Mouse (Mus musculus) hindbrain, embryonic 11.5 days (tissue): ENCODE measurements around the gene Akap5. TPM values are rescaled to one million over a fixed set of nuclear protein-coding genes. Genes with fewer than 3 reads are reported as not detected.
A peak's percentile ranks its signal among the peaks of the same experiment; 100 is the strongest.

ENCODE experiments used
- ATAC-seq: fragments of 200-750 bp; cut with Nextera tagmentation; 2 replicates; pipeline ENCODE4 v1.8.0; 2017; ENCODE audit warnings: mild to moderate bottlenecking, moderate TSS enrichment, moderate library complexity; ENCODE audit not compliant: low FRiP score
- DNase-seq: peaks from one replicate; pipeline ENCODE4 v3.0.0-alpha.2; 2015; ENCODE audit warnings: low spot score
- H3K27ac ChIP-seq: fragments of 300-500 bp; sonication (generic); 2 replicates; pipeline ENCODE4 v1.5.1; 2014; ENCODE audit warnings: mild to moderate bottlenecking, low read depth, low read length
- H3K27me3 ChIP-seq: fragments of 300-500 bp; sonication (generic); 2 replicates; pipeline ENCODE4 v1.6.1; 2014; ENCODE audit warnings: mild to moderate bottlenecking, low read length, moderate library complexity, mixed read lengths; ENCODE audit not compliant: control insufficient read depth, insufficient read depth
- H3K36me3 ChIP-seq: fragments of 300-500 bp; sonication (generic); 2 replicates; pipeline ENCODE4 v1.6.1; 2014; ENCODE audit warnings: mild to moderate bottlenecking, low read length, moderate library complexity, mixed read lengths; ENCODE audit not compliant: control insufficient read depth, insufficient read depth
- H3K4me1 ChIP-seq: fragments of 300-500 bp; sonication (generic); replicated peaks from 2 replicates; pipeline ENCODE4 v1.6.1; 2014; ENCODE audit warnings: low read length, mixed read lengths; ENCODE audit not compliant: control insufficient read depth, insufficient read depth
- H3K4me2 ChIP-seq: fragments of 300-500 bp; sonication (generic); replicated peaks from 2 replicates; pipeline ENCODE4 v1.6.1; 2014; ENCODE audit warnings: mild to moderate bottlenecking, low read depth, low read length
- H3K4me3 ChIP-seq: fragments of 300-500 bp; sonication (generic); 2 replicates; pipeline ENCODE4 v1.5.1; 2014; ENCODE audit warnings: low read depth, low read length
- H3K9ac ChIP-seq: fragments of 300-500 bp; sonication (generic); 2 replicates; pipeline ENCODE4 v1.6.1; 2014; ENCODE audit warnings: low read depth, low read length
- H3K9me3 ChIP-seq: fragments of 300-500 bp; sonication (generic); 2 replicates; pipeline ENCODE4 v1.6.1; 2016; ENCODE audit warnings: low read length; ENCODE audit not compliant: control insufficient read depth
- WGBS: fragments of 180-500 bp; shearing (Covaris S2); extraction: QIAGEN DNeasy Blood & Tissue Kit; methylation state at CpG from one replicate; pipeline ENCODE4 v1.1.7; 2014; 5-methylcytosine and 5-hydroxymethylcytosine counted together
- polyA plus RNA-seq: library from polyadenylated mRNA; unstranded; fragments of >200 nt; fragmentation: Nextera tagmentation; extraction: Ambion mirVana; gene quantifications from 2 replicates; pipeline ENCODE4 v1.2.1, GENCODE M21; 2014

Akap5 gene
- polyA plus RNA-seq, 1 experiment from 2014 or later: 5.4 TPM

GRCm38 (mm10) chr12:76288494-76288893, 36.2 kb upstream of the Akap5 start:
- H3K9me3 ChIP-seq: no peaks in the 10 kb centered on the region
- 0 out of 2 replicates have a peak, but pooled peaks cover 2% of the 10 kb centered on the region for H3K4me1 ChIP-seq
- H3K4me2 ChIP-seq: no peak overlapping the region
- no peak overlapping the region for H3K9ac ChIP-seq
- H3K27me3 ChIP-seq: no peaks in the 10 kb centered on the region
- ATAC-seq: peak; percentile 45; the same call in 1 of the 2 replicates
- H3K36me3 ChIP-seq: 0 out of 2 replicates have a peak, but pooled peaks cover 2% of the 10 kb centered on the region
- H3K4me3 ChIP-seq: no peak overlapping the region
- DNase-seq: peak; percentile 21
- H3K27ac ChIP-seq: no peak overlapping the region
- 60% methylated on average over 5 of the region's 5 CpGs for WGBS

GRCm38 (mm10) chr12:76289428-76289827, 35.3 kb upstream of the Akap5 start:
- ATAC-seq (no peak), DNase-seq (no peak)
- H3K27me3 ChIP-seq: no peaks in the 10 kb centered on the region
- H3K4me3 ChIP-seq: no peak overlapping the region
- no peak overlapping the region for H3K9ac ChIP-seq
- no peak overlapping the region for H3K27ac ChIP-seq
- WGBS: 96% methylated on average over 12 of the region's 12 CpGs
- H3K9me3 ChIP-seq: no peaks in the 10 kb centered on the region
- no peak overlapping the region for H3K4me2 ChIP-seq
- H3K36me3 ChIP-seq: 0 out of 2 replicates have a peak, but pooled peaks cover 2% of the 10 kb centered on the region
- H3K4me1 ChIP-seq: 0 out of 2 replicates have a peak, but pooled peaks cover 2% of the 10 kb centered on the region

GRCm38 (mm10) chr12:76290271-76290670, 34.4 kb upstream of the Akap5 start:
- H3K27me3 ChIP-seq: no peaks in the 10 kb centered on the region
- H3K4me2 ChIP-seq: no peak overlapping the region
- H3K9me3 ChIP-seq: no peaks in the 10 kb centered on the region
- H3K4me3 ChIP-seq: no peak overlapping the region
- DNase-seq (peak; percentile 22), ATAC-seq (no peak)
- H3K27ac ChIP-seq: no peak overlapping the region
- WGBS: 91% methylated on average over 2 of the region's 2 CpGs
- H3K4me1 ChIP-seq: 0 out of 2 replicates have a peak, but pooled peaks cover 2% of the 10 kb centered on the region
- H3K9ac ChIP-seq: no peak overlapping the region
- H3K36me3 ChIP-seq: 0 out of 2 replicates have a peak, but pooled peaks cover 2% of the 10 kb centered on the region

DNA sequence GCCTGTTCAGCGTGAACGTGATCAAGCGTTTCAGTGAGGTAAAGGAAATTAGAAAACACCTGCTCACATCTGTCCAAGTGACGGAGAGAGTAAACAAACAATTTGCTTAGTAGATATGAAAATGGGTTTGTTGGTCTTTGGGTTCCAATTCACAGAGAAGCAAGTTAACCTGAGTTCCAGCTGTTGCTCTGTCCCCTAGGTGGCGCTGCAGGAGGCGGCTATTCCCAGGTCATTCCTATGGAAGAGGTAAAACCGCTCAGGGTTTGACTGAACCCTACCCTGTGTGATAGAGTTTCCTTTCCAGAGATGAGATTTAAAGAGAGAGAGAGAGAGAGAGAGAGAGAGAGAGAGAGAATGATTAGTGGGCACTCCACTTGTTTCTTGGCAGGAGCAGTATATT, 31.5 kb upstream of the Akap5 start:
- H3K4me3 ChIP-seq: no peak overlapping the region
- no peak overlapping the region for H3K9ac ChIP-seq
- H3K36me3 ChIP-seq: 0 out of 2 replicates have a peak, but pooled peaks cover 2% of the 10 kb centered on the region
- no peak overlapping the region for H3K27ac ChIP-seq
- no peaks in the 10 kb centered on the region for H3K9me3 ChIP-seq
- no peaks in the 10 kb centered on the region for H3K27me3 ChIP-seq
- ATAC-seq (no peak), DNase-seq (peak; percentile 75)
- H3K4me2 ChIP-seq: no peak overlapping the region
- H3K4me1 ChIP-seq: 0 out of 2 replicates have a peak, but pooled peaks cover 2% of the 10 kb centered on the region
- 65% methylated on average over 7 of the region's 7 CpGs for WGBS

GRCm38 (mm10) chr12:76297830-76298229, 26.9 kb upstream of the Akap5 start:
- no peaks in the 10 kb centered on the region for H3K4me1 ChIP-seq
- DNase-seq (no peak), ATAC-seq (no peak)
- no peaks in the 10 kb centered on the region for H3K36me3 ChIP-seq
- H3K9me3 ChIP-seq: no peaks in the 10 kb centered on the region
- WGBS: 89% methylated on average over 5 of the region's 5 CpGs
- H3K27me3 ChIP-seq: no peaks in the 10 kb centered on the region
- no peak overlapping the region for H3K4me2 ChIP-seq
- no peak overlapping the region for H3K9ac ChIP-seq
- H3K4me3 ChIP-seq: no peak overlapping the region
- H3K27ac ChIP-seq: no peak overlapping the region

DNA sequence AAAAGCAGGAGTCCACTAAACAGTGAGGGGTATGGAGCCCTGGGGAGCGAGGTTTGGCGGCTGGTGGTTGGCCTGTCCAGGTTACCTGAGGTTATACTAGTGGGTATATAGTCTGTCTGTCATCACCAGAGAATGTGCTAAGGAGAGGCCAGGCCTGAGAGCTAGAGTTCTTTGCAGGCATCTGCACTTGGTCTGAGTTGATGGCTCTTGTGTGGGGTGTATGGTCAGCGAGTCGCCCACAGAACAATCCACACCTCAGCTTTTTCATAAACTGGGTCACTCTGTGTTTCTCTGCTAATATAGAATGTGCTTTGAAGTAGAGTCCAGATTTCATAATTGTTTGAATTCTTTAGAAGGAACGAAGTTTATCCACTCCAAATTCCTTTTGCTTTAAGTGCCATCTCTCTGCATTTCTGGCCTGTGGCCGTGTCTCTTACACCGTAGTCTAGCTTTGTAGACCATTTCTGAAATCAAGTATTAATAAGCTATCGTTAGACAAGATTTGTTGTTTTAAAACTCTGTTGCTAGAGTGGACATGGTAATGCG, 25.3 kb upstream of the Akap5 start:
- no peak for ATAC-seq
- Histone ChIP-seq H3K4me3 (no peak overlapping the region), H3K4me1 (no peaks in the 10 kb centered on the region), H3K9me3 (no peaks in the 10 kb centered on the region), H3K27me3 (no peaks in the 10 kb centered on the region), H3K36me3 (no peaks in the 10 kb centered on the region), H3K27ac (no peak overlapping the region), H3K9ac (no peak overlapping the region), H3K4me2 (no peak overlapping the region)
- 96% methylated on average over 9 of the region's 9 CpGs for WGBS
- no peak for DNase-seq

DNA sequence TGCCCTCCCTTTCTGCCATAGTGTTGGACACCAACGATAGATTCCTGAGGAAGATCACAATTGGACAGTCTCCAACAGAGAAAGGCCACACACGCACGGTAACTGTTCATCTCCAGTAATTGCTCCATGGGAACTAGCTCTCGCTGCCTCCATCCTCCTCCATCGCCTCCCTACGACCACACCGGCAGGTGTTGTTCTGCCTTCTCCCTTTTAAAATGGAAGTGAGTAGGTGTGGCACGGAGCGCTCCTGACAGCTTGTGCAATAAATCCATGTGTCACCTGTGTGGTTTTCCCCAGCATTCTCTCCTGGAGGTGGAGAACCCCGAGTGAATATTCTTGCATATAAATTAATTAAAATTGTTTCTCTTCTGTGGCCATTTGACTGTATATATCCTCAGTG, 24.3 kb upstream of the Akap5 start:
- DNase-seq (no peak), ATAC-seq (no peak)
- H3K27ac ChIP-seq: no peak overlapping the region
- no peak overlapping the region for H3K4me3 ChIP-seq
- H3K4me1 ChIP-seq: no peaks in the 10 kb centered on the region
- H3K9ac ChIP-seq: no peak overlapping the region
- H3K36me3 ChIP-seq: no peaks in the 10 kb centered on the region
- no peaks in the 10 kb centered on the region for H3K27me3 ChIP-seq
- no peaks in the 10 kb centered on the region for H3K9me3 ChIP-seq
- no peak overlapping the region for H3K4me2 ChIP-seq
- WGBS: 97% methylated on average over 10 of the region's 10 CpGs

GRCm38 (mm10) chr12:76303474-76303873, 21.2 kb upstream of the Akap5 start:
- Histone ChIP-seq H3K4me3 (no peak overlapping the region), H3K27me3 (no peaks in the 10 kb centered on the region), H3K9me3 (no peaks in the 10 kb centered on the region), H3K4me2 (no peak overlapping the region), H3K36me3 (no peaks in the 10 kb centered on the region), H3K27ac (no peak overlapping the region), H3K4me1 (no peaks in the 10 kb centered on the region; the same call in 1 of the 2 replicates), H3K9ac (no peak overlapping the region)
- WGBS: 95% methylated on average over 11 of the region's 11 CpGs
- no peak for ATAC-seq
- no peak for DNase-seq

GRCm38 (mm10) chr12:76304199-76304598, 20.5 kb upstream of the Akap5 start:
- no peak for DNase-seq
- no peak overlapping the region for H3K27ac ChIP-seq
- H3K36me3 ChIP-seq: no peaks in the 10 kb centered on the region

More at GRCm38 (mm10) chr12:76304199-76304598, 20.5 kb upstream of the Akap5 start:
- no peak overlapping the region for H3K9ac ChIP-seq
- 83% methylated on average over 4 of the region's 4 CpGs for WGBS
- no peak overlapping the region for H3K4me3 ChIP-seq
- no peak for ATAC-seq
- no peaks in the 10 kb centered on the region for H3K9me3 ChIP-seq
- H3K4me1 ChIP-seq: no peaks in the 10 kb centered on the region; the same call in 1 of the 2 replicates
- no peaks in the 10 kb centered on the region for H3K27me3 ChIP-seq
- H3K4me2 ChIP-seq: no peak overlapping the region
